Mouse (Mus musculus) layer of hippocampus, adult 9-11 months (tissue): ENCODE data around the gene Lkaaear1.

Source experiments
- DNase-seq: peaks from one replicate; pipeline ENCODE4 v3.0.0; 2022

The Lkaaear1 gene

DNA sequence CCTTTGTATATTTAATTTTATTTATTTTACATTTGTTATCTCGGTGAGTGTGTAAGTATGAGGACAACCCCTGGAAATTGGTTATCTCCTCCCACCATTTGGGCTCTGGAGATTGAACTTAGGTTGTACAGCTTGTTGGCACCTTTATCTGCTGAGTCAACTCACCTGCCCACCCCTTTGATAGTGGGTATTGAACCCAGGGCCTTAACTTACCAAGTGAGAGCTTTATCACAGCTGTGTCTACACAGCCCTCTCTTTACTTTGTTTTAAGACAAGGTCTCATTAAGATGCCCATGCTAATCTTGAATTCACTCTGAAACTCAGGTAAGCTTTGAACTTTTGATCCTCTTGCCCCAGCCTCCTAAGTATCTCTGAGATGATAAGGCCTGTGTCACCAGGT, 16.3 kb downstream of the Lkaaear1 start:
- no peak for DNase-seq

DNA sequence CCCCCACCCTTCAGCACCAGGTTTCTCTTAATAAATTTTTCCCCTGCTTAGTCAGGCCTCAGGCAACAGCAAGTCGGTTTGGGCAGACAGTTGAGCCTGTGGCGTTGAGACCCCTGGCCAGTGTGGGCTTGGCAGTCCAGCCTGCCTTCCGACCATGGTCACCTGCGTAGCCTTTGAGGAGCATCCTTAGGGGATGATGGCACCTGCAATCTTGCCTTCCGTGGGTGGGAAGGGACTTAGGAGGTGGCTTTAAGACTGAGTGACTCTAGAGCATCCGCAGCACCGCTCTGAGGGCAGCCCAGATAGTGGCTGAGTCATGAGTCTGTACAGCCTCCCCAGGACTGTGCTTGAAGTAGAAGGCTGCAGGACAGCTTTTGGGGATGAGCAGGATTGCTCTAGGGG, 17.5 kb downstream of the Lkaaear1 start:
- DNase-seq = no peak

- DNase-seq = peak; percentile 60
Observed at GRCm38 (mm10) chr2:181679951-181680715, 18.1 kb downstream of the Lkaaear1 start, which contains the start of gene Tcea2. TSS of gene Tcea2 (plus strand) at chr2:181680310.

GRCm38 (mm10) chr2:181678780-181679179, 19.5 kb downstream of the Lkaaear1 start:
- DNase-seq = peak; percentile 89

- no peak for DNase-seq
Observed at GRCm38 (mm10) chr2:181677755-181678098, 20.5 kb downstream of the Lkaaear1 start.

- no peak for DNase-seq
Observed at GRCm38 (mm10) chr2:181677096-181677754, 21.0 kb downstream of the Lkaaear1 start.

GRCm38 (mm10) chr2:181676424-181676823, 21.8 kb downstream of the Lkaaear1 start:
- DNase-seq = no peak

DNA sequence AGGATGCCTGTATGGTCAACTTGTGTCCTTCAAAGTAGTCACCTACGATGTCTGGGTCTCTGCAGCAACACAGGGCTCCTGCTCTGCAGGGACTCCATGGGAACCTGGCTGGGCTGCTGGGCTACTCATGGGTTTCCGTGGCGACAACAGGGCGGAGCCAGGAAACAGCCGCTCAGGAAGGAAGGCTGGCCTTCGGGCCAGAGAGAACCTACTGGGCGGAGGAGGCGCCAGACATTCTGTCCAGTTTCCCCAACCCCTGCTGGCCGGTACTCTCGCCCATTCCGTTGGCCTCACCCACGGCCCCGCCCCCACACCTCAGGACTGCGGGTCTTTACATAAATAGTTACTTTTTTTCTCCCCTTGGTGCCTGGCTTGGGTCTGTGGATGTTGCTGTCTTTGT, 22.8 kb downstream of the Lkaaear1 start:
- DNase-seq = peak; percentile 61

GRCm38 (mm10) chr2:181674934-181675333, 23.3 kb downstream of the Lkaaear1 start:
- DNase-seq = no peak

DNA sequence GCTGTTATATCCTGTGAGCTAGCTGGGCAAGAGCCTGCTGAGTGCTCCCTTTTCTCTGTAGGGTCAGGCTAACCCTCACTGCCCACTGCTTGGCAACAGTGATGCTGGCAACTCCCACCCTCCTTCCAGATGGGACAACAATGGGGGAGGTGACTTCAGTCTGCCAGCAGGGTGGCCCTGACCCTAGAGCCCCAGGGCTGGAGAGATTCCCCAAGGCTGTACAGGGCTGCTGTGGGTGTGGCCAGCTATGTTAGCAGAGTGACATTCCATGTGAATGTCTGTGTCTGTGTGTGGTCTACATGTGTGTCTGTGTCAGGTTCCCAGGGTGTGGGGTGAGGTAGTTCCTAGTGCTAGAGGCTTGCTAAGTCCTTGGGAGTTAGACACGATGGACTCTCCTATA, 24.7 kb downstream of the Lkaaear1 start:
- no peak for DNase-seq

DNA sequence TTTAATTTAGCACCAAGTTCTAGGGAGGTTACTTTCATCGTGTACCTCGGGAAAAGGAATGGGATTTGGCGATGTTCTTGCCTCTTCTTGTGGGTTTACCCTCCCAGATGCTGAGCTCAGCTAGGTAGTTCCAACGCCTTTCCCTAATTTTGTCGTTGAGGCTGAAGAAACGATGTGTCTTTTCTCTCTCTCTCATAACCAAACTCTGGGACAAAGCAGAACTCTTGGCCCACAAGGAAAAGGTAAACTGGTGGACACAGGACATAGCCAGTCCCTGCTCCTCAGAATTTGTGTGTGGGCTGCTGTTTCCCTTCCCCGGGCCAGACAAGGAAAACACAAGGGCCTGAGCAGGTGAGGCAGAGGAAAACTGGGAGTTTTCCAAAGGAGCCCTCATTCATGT, 26.3 kb downstream of the Lkaaear1 start:
- DNase-seq = no peak

DNA sequence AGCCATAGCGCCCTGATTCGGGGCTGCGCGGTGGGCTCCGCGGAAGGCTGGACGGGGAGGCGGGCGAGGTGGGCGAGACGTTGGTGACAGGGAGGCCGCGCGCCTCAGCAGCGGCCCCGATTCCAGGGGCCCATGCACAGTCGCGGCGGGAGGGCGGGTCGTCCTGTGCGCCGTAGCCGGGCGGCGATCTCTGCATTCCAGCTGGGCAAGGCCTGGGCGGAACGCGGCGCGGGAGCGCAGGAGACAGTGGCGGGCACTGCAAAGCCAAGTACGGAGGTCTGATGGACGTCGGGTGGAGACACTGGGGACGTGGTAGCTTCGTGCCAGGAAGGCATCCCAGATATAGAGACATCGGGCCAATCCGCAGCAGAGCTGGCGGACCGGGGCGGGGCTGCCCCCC, 26.9 kb downstream of the Lkaaear1 start, which contains the start of gene Sox18:
Sox18 (minus strand) TSS at position 315 of the 400 bp plus-strand sequence.
- no peak for DNase-seq

- DNase-seq = no peak
Observed at GRCm38 (mm10) chr2:181670913-181671311, 27.3 kb downstream of the Lkaaear1 start.

DNA sequence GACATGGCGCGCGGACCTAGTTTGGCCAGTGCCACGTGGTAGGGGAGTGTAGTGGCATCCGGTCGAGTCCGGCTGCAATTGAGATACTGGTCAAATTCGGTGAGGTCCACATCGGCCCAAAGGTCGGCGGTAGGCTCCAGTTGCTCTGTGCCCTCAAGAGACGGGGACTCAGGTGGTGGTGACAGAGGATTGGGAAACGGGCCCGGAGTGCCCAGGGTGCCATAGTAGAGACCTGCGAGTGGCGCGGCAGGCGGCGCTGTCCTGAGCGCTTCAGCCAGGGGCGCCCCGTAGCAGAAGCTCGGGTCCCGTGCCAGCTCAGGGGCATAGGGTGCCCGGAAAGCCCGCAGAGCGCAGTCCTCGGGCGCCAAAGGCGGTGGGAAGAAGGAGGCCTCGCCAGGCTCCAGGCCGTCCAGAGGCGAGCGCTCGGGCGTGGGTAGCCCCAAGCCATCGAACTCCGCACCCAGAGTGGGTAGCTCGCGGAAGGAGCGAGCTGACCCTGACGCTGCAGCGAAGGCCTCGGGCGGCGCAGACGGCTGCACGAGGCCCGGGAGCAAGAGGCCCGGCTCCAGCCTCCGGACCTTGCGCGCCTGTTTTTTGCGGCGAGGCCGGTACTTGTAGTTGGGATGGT, 27.8 kb downstream of the Lkaaear1 start:
- no peak for DNase-seq

DNA sequence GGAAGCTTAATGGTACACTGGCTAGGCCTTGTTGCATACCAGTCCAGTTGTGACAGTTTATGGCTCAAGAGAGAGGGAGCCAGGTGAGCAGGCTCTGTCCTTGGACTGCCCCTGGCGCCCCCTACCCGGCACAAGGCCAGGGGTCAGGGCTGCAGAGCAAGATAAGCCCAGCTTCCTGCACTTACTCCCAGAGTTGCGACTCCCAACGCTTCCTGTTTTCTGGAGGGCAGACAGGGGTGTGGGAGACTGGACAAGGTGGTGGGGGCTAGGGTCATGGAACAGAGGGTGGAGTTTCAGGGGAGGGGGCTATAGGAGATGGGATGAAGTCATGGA, 35.0 kb downstream of the Lkaaear1 start:
- no peak for DNase-seq

GRCm38 (mm10) chr2:181662620-181663297, 35.5 kb downstream of the Lkaaear1 start:
- no peak for DNase-seq

DNA sequence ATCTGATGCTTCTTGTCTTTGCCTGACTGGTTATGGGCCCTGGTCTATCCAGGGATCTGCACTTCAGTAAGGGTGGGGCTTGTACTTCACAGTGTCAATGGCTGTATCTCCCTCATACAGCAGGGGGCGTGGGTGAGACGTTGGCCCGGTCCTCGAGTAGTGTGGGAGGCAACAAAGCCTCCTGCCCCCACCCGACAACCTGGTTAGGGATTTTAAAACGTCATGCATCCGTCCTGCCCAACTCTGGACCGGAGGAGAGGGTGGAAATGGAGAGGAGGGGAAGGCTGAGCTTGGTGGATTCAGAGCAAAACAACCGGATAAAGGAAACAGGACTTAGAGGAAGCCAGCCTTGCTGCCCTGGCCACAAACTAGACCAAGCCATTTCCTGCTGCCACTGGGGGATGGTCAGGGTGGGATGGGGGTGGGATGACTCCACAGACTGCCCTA, 38.6 kb downstream of the Lkaaear1 start:
- DNase-seq = peak; percentile 89

- DNase-seq = peak; percentile 81
Observed at GRCm38 (mm10) chr2:181658930-181659555, 39.2 kb downstream of the Lkaaear1 start.

DNA sequence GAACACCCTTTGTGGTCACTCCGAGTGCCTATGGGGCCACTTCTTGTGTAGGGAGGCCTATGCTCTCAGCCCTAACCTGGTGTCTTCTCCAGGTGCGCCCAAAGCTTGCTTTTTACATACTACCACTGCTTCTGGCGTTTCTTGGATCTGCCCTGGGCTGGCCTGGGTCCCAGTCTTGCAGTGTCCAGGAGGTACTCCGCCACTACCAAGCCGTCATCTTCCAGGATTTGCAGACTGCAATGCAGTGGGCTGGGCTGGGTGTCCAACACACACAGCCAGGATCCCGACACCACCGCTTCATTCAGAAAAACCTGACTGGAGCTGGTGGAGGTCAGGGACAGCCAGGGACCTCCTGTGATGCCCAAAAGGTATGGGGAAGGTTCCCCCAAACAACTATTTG, 39.7 kb downstream of the Lkaaear1 start:
- DNase-seq = no peak

DNA sequence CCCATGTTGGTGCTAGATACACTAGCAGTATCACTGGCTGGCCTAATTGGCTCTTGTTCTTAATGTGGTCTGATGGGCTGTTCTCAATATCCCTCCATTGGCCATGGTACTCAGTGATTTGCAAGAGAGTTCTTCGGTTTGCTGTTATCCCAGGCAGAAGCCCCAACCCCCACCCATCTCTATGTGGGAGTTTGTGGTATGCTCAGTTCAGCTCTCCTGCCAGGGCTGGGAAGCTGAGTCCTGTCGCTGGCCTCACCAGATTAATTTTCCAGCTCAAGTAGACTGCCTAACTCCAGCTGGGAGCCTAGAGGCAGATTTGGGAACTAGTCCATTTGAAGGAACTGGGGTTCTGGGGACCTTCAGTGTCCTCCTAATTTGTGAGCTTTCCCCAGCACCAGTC, 40.8 kb downstream of the Lkaaear1 start:
- DNase-seq = no peak

- no peak for DNase-seq
Observed at GRCm38 (mm10) chr2:181656734-181657133, 41.5 kb downstream of the Lkaaear1 start, which contains the start of gene Gm29797. TSS of gene Gm29797 (plus strand) at chr2:181657034.

DNA sequence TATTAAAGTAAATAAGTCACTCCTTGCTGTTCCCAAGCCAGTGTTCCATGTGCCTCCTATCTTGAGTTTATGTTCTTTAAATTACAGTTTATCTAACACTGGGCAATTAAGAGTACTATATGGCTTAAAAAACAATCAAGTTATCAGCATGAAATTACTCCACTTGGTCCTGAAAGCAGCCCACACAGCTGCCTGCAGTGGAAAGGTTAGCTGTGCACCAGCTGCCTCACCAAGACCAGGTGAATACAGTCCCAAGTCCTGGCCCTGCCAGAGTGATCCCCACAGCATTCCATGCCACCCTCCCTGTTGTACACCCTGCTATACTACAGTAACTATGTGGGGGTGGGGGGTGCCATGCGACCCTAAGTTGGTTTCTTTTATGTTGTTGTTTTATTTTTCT, 44.7 kb downstream of the Lkaaear1 start:
- DNase-seq = no peak

GRCm38 (mm10) chr2:181653065-181653464, 45.2 kb downstream of the Lkaaear1 start:
- DNase-seq = no peak
